Mouse (Mus musculus): Measurements from ENCODE around the gene Rpn1. TPM values are rescaled to one million over a fixed set of nuclear protein-coding genes. Genes with fewer than 3 reads are reported as not detected.

Rpn1 gene
- polyA plus RNA-seq, 1 experiment = 128 TPM

- peak overlapping the region; percentile 56 for H3K4me2 ChIP-seq (ENCODE audit: low read depth)
- TF ChIP-seq E2F4 (IDR thresholded peaks at IDR 0.05; ENCODE audit: insufficient read depth) (no peak), TCF12 (IDR thresholded peaks at IDR 0.05; ENCODE audit: insufficient read depth, poor library complexity, severe bottlenecking) (no peak), USF1 (IDR thresholded peaks at IDR 0.05; ENCODE audit: low read depth) (no peak), CEBPB (IDR thresholded peaks at IDR 0.05; ENCODE audit: insufficient read depth, poor library complexity, severe bottlenecking) (peak; percentile 75), TCF3 (IDR thresholded peaks at IDR 0.05; ENCODE audit: insufficient read length, low read depth) (no peak), MAX (IDR thresholded peaks at IDR 0.05; ENCODE audit: low read depth) (no peak), MYOD1 (IDR thresholded peaks at IDR 0.05; ENCODE audit: control insufficient read depth in 1 of 3, insufficient read length in 2 of 3, low read depth in 2 of 3) (no peak), POLR2A (IDR thresholded peaks at IDR 0.05; ENCODE audit: insufficient read length, low read depth) (no peak)
- H3K36me3 ChIP-seq (ENCODE audit: control insufficient read depth, insufficient read depth) = no peaks in the 10 kb centered on the region
- H3ac ChIP-seq (ENCODE audit: control insufficient read depth, insufficient read length) = no peak overlapping the region
- H3K79me2 ChIP-seq (ENCODE audit: control insufficient read depth, insufficient read depth) = no peaks in the 10 kb centered on the region
- no peak overlapping the region for H3K4me3 ChIP-seq
- peaks cover 12% of the 10 kb centered on the region for H3K27me3 ChIP-seq (ENCODE audit: control insufficient read depth, insufficient read depth, insufficient read length)
These were observed 51.9 kb downstream of the Rpn1 start for GRCm38 (mm10) chr6:88136201-88136631.

DNA sequence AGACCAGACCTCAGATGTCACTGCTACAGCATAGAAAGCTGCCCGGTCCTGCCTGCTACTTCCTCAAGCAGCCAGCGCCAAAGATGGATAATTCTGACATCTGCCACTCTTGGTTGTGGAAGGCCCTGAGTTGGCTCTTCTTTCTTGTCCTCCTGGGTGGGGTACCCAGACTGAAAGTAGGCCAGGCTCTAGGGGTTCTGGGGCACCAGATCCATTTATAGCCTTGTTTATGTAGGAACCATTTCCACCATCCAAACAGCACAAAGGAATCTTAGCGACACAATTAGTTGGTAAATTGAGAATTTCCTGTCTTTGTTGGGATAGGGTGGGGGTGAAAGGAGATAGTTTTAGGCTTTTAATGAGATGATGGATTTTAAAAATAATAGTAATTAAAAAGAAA lies 54.2 kb downstream of the Rpn1 start:
- Histone ChIP-seq H3K27me3 (ENCODE audit: control insufficient read depth, insufficient read depth, insufficient read length) (no peaks in the 10 kb centered on the region), H3K4me2 (ENCODE audit: low read depth) (no peak overlapping the region), H3ac (ENCODE audit: control insufficient read depth, insufficient read length) (no peak overlapping the region), H3K79me2 (ENCODE audit: control insufficient read depth, insufficient read depth) (no peaks in the 10 kb centered on the region), H3K4me3 (no peak overlapping the region), H3K36me3 (ENCODE audit: control insufficient read depth, insufficient read depth) (no peaks in the 10 kb centered on the region)
- no peak for TF ChIP-seq SRF (IDR thresholded peaks at IDR 0.05; ENCODE audit: control insufficient read depth, insufficient read length, low read depth)

DNA sequence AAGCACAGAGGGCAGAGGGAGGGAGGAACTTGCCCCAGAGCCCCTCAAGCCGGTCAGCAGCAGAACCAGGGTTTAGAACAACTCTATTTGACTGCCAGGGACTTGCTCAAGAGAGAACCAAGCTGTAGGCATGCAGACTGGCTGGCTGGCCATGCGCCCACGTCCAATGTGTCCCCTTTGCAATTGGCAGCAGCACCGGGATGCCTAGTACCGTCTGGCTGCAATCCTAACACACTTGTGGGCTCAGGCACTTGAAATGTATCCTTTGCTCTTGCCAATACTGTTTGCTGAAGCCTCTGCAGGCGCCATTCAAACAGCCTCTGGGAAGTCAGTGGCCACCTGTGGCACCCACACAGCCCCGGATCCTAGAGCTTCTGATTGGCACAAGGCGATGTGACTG lies 56.0 kb downstream of the Rpn1 start:
- TF ChIP-seq TCF3 (IDR thresholded peaks at IDR 0.05; ENCODE audit: insufficient read length, low read depth) = no peak
- TF ChIP-seq REST (IDR thresholded peaks at IDR 0.05; ENCODE audit: insufficient read depth, insufficient read length) = no peak
- TF ChIP-seq MYOD1 (IDR thresholded peaks at IDR 0.05; ENCODE audit: control insufficient read depth in 1 of 3, insufficient read length in 2 of 3, low read depth in 2 of 3) = no peak
- TF ChIP-seq USF1 (IDR thresholded peaks at IDR 0.05; ENCODE audit: low read depth) = no peak
- TF ChIP-seq CEBPB (IDR thresholded peaks at IDR 0.05; ENCODE audit: insufficient read depth, poor library complexity, severe bottlenecking) = no peak
- TF ChIP-seq POLR2AphosphoS2 (IDR thresholded peaks at IDR 0.05; ENCODE audit: insufficient read length, low read depth) = no peak
- TF ChIP-seq MYOG (IDR thresholded peaks at IDR 0.05; ENCODE audit: control insufficient read depth in 1 of 3, insufficient read depth in 1 of 3, insufficient read length in 2 of 3, low read depth in 2 of 3) = no peak
- no peak for TF ChIP-seq MAX (IDR thresholded peaks at IDR 0.05; ENCODE audit: low read depth)
- TF ChIP-seq E2F4 (IDR thresholded peaks at IDR 0.05; ENCODE audit: insufficient read depth) = no peak
- no peak for TF ChIP-seq TCF12 (IDR thresholded peaks at IDR 0.05; ENCODE audit: insufficient read depth, poor library complexity, severe bottlenecking)
- no peak for TF ChIP-seq SRF (IDR thresholded peaks at IDR 0.05; ENCODE audit: control insufficient read depth, insufficient read length, low read depth)
- TF ChIP-seq POLR2A (IDR thresholded peaks at IDR 0.05; ENCODE audit: insufficient read length, low read depth) = no peak
- Histone ChIP-seq H3K79me2 (ENCODE audit: control insufficient read depth, insufficient read depth) (no peaks in the 10 kb centered on the region), H3K4me3 (no peak overlapping the region), H3ac (ENCODE audit: control insufficient read depth, insufficient read length) (no peak overlapping the region), H3K36me3 (ENCODE audit: control insufficient read depth, insufficient read depth) (no peaks in the 10 kb centered on the region), H3K4me2 (ENCODE audit: low read depth) (no peak overlapping the region), H3K27me3 (ENCODE audit: control insufficient read depth, insufficient read depth, insufficient read length) (no peaks in the 10 kb centered on the region)

DNA sequence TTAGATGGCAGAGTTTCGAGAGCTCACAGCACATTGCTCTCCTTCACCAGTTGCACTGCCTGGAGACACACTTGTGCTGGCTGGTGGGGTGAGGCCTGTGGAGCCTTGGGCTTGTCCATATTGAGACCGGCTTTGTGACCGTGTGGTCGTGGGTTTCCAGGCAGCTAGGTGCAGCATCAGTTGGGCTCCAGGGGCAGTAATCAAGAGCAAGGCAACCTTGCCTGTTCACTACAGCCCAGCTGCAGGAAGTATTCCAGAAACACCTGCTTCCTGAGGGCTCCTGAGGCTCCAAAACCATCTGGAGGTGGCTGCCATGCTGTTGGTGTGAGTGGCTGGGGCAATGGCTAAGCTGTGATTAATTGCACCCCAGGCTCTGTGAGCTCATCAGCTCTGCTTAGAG lies 61.5 kb downstream of the Rpn1 start:
- H3K79me2 ChIP-seq (ENCODE audit: control insufficient read depth, insufficient read depth) = no peaks in the 10 kb centered on the region
- no peaks in the 10 kb centered on the region for H3K36me3 ChIP-seq (ENCODE audit: control insufficient read depth, insufficient read depth)
- H3ac ChIP-seq (ENCODE audit: control insufficient read depth, insufficient read length) = no peak overlapping the region
- no peaks in the 10 kb centered on the region for H3K27me3 ChIP-seq (ENCODE audit: control insufficient read depth, insufficient read depth, insufficient read length)
- no peak overlapping the region for H3K4me2 ChIP-seq (ENCODE audit: low read depth)
- TF ChIP-seq REST (IDR thresholded peaks at IDR 0.05; ENCODE audit: insufficient read depth, insufficient read length) (no peak), POLR2AphosphoS2 (IDR thresholded peaks at IDR 0.05; ENCODE audit: insufficient read length, low read depth) (no peak), USF1 (IDR thresholded peaks at IDR 0.05; ENCODE audit: low read depth) (no peak), SRF (IDR thresholded peaks at IDR 0.05; ENCODE audit: control insufficient read depth, insufficient read length, low read depth) (no peak), TCF12 (IDR thresholded peaks at IDR 0.05; ENCODE audit: insufficient read depth, poor library complexity, severe bottlenecking) (no peak), POLR2A (IDR thresholded peaks at IDR 0.05; ENCODE audit: insufficient read length, low read depth) (no peak), E2F4 (IDR thresholded peaks at IDR 0.05; ENCODE audit: insufficient read depth) (no peak), CEBPB (IDR thresholded peaks at IDR 0.05; ENCODE audit: insufficient read depth, poor library complexity, severe bottlenecking) (no peak), MAX (IDR thresholded peaks at IDR 0.05; ENCODE audit: low read depth) (no peak), MYOG (IDR thresholded peaks at IDR 0.05; ENCODE audit: control insufficient read depth in 1 of 3, insufficient read depth in 1 of 3, insufficient read length in 2 of 3, low read depth in 2 of 3) (no peak), TCF3 (IDR thresholded peaks at IDR 0.05; ENCODE audit: insufficient read length, low read depth) (no peak)
- no peak overlapping the region for H3K4me3 ChIP-seq

DNA sequence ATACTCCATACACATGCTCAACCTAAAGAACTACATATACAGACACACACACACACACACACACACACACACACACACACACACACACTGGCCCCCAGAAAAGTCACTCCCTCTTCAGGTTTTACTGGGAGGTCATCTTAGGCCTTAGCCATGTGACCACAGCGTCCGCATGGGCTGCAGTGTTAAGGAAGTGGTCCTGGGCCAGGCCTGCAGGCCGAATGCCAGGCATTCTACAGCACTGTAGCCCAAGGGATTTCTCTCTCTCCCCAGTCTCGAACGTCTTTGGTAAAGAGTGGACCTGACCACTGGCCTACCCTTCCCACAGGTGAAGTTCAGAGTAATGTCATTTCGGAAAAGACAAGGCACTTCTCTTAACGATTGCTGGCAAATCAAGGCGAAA lies 62.3 kb downstream of the Rpn1 start:
- Histone ChIP-seq H3ac (ENCODE audit: control insufficient read depth, insufficient read length) (no peak overlapping the region), H3K79me2 (ENCODE audit: control insufficient read depth, insufficient read depth) (no peaks in the 10 kb centered on the region), H3K27me3 (ENCODE audit: control insufficient read depth, insufficient read depth, insufficient read length) (no peaks in the 10 kb centered on the region), H3K4me3 (no peak overlapping the region), H3K4me2 (ENCODE audit: low read depth) (no peak overlapping the region), H3K36me3 (ENCODE audit: control insufficient read depth, insufficient read depth) (no peaks in the 10 kb centered on the region)
- no peak for TF ChIP-seq REST (IDR thresholded peaks at IDR 0.05; ENCODE audit: insufficient read depth, insufficient read length)
- TF ChIP-seq TCF12 (IDR thresholded peaks at IDR 0.05; ENCODE audit: insufficient read depth, poor library complexity, severe bottlenecking) = no peak
- TF ChIP-seq MYOG (IDR thresholded peaks at IDR 0.05; ENCODE audit: control insufficient read depth in 1 of 3, insufficient read depth in 1 of 3, insufficient read length in 2 of 3, low read depth in 2 of 3) = no peak
- TF ChIP-seq CEBPB (IDR thresholded peaks at IDR 0.05; ENCODE audit: insufficient read depth, poor library complexity, severe bottlenecking) = no peak
- no peak for TF ChIP-seq E2F4 (IDR thresholded peaks at IDR 0.05; ENCODE audit: insufficient read depth)
- no peak for TF ChIP-seq POLR2AphosphoS2 (IDR thresholded peaks at IDR 0.05; ENCODE audit: insufficient read length, low read depth)
- TF ChIP-seq SRF (IDR thresholded peaks at IDR 0.05; ENCODE audit: control insufficient read depth, insufficient read length, low read depth) = no peak
- no peak for TF ChIP-seq POLR2A (IDR thresholded peaks at IDR 0.05; ENCODE audit: insufficient read length, low read depth)
- TF ChIP-seq USF1 (IDR thresholded peaks at IDR 0.05; ENCODE audit: low read depth) = no peak
- TF ChIP-seq TCF3 (IDR thresholded peaks at IDR 0.05; ENCODE audit: insufficient read length, low read depth) = no peak

All from myocyte (in vitro differentiated cells).